Mouse (Mus musculus) thymus, postnatal 25 days (tissue): ENCODE results near the gene 4930518I15Rik.
"Not testable (repeated sequence)": the region's sequence is repeated elsewhere in the genome, so short reads cannot be mapped to it uniquely, and the experiment has no call there.

Experiments used
- DNase-seq: peaks from one replicate; pipeline ENCODE4 v3.0.0; 2022

The 4930518I15Rik gene

DNA sequence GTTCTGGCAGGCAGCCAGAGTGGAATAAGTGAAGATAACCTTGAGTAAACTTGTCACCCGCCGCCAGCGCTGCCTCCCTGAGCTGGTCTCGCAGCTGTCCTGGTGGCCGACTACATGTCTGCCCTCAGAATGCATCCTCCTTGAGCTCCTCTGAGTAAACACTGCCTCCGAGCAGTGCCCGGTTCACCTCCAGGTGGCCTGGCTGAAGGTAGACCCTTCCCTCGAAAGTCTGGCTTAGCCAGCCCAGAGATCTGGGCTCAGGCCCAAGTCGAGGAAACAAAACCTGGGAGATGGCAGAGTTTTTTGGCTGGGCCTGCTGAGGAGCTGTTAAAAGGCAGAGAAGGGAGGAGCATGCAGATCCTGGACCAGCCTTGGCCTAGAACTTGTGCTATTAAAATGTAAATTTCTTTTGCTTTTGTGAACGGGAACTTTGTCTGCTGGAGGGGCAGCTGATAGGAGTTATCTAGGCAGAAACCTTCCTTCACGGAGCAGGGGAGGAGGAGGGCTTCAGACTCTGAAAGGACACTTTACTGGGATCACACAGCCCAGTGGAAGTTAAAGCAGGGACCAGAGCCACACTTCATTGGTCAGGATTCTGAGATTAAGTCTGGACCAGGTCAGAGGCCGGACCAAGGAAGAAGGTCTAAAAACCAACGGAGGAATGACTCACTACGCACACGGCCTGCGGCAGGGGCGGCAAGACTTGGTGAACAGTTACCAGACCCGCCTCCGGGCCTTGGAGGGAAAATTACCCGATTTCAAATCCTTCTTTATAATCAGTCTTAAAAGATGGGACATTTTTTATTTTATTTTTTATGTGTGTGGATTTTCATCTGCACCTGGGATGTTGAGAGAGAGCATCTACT is 15.7 kb downstream of the 4930518I15Rik start:
- peak; percentile 38 for DNase-seq

DNA sequence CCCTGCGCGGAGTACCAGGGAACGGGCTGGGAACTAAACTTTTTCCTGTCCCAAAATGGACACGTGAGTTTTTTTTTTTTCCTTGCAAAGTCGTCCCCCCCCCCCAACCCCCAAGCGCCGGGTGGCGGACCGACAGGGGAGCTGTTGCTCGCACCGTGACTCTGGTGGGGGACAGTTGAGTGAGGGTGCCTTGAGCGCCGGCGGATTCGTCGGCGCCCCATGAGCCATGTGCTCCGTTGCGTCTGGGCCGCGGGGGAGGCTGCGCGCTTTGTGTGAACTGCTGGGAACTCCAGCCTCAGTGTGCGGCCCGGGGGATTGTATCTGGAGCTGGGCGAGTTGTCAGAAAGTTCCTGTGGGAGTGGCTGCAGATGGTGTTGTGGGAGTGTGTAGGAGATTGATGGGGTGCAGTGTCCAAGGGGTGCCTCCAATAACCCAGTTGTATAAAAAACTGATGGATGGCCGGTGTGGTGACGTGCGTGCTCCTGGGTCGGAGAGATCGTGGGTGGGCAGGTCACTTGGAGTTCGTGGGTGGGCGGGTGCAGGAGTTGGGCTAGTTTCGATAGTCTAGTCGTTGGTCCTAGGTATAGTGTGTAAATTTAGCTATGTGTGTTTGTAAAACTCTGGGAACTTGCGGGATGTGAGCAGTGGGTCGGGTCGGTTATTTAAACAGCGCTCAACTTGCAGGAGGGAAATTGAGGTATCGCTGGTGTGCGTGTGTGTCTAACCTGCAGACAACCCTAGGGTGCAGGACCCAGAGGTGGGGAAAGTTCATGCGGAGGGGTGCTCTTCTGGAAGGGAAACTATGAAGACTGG is 16.5 kb downstream of the 4930518I15Rik start:
- DNase-seq: peak; percentile 64

DNA sequence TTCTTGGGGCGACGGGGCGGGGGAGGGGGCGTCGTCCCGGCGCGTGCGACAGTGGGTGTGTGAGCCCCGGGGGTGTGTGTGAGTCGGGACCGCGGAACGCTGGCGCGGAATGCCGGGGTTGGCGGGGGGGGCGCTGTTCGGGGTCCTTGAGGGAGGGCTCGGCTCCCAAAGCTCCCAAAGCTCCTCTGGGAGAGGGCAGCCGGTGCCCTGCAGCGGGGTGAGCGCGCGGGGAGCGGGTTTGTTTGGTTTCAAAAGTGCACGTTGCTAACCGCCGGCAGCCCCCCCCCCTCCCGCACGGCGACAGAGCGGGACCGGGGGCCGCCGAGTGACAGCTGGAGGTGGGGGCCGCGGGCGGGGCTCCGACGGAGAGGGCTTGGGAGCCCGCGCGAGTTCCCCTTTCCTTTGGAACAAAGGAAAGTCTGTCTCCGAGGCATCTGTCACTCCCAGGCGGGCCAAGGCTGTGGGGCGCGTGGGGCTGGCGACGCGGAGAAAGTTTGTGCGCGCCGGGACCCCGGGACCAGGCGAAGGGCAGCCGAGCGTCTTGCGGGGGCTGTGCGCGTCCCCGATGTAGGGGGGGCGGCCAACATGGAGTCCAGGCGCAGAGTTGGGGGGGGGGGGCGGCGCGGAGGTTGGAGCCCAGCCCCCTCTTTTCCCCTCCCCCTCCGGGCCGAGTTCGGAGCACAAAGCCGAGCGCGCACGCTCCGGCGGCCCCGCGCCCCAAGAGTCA is 17.3 kb downstream of the 4930518I15Rik start:
- DNase-seq: peak; percentile 60

DNA sequence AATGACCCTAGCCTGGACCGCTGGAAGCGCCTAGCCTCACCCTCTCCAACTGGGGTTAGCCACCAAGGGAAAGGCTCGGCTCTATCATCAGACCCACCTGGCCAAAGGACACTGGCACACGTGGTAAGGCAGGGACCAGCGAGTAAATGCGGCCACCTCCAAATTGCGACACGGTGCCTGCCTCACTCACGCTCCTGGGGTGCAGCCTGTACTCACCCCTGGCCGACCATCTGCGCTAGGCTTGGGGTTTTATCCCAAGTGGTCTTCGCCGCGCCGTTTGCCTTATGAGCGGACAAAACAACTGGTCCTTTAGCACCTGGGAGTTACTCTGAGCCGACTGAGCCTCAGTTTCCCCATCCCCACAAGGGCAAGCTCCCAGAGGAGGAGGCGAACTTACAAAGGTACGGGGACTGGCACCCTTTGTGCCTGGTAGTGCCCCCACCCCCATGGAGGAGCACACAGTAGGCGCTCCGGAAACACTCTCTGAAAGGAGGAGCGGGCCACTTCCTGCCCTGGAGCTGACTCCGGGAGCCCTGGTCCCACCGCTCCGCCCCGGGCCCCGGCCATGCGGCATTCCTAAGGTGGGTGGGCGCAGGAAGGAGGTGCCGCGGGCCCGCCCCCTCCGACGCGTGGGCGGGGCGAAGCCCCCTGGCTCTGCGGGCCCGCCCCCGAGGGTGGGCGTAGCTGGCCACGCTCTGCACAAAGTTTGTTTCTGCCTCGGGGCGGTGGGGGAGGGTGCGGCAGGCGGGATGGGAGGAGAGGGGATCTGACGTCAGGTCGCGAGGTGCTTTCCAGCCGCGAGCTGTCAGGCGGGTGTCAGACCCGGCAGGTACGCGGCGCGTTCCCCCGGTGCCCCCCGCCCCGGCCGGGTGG is 18.2 kb downstream of the 4930518I15Rik start, which contains the start of gene Tgif2:
TSS of gene Tgif2 (plus strand) at position 689 of the 873 bp plus-strand sequence.
- peak; percentile 90 for DNase-seq

DNA sequence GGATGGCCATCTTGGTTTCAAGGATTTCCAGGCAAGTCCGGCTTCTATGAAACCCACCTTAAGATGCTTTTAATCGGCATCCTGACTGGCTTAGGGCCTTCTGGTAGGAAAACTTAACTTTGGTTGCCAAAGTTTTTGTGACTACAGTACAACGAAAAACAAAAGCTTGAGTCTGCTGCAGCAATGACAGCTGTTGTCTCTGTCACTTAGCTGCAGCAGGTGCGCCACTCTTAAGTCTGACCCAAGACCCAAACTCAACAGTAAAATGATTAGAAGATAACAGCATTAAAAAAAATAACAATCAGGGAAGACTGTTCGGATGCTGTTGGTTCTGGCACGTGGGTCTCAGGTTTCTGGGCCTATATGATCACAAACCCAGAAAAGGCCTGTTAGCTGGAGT is 18.9 kb downstream of the 4930518I15Rik start:
- DNase-seq: no peak

DNA sequence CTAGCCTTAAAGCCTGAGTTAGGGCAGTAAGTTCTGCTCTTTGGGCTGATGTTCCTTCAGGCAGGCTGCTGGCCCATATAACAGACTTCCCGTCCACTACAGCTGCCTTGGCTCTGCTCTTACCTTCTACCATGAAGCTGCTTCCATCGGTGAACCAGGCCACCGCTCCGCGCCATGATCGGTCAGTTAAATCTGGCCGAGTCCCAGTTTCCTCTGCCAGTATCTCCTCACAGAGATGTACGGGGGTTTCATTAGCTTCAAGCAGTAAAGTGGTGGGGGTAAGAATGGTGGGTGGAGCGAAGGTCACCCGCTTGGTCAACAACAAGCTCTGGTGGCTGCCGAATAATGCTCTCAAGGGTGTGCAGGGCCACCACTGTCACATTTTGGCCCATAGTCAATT is 23.4 kb downstream of the 4930518I15Rik start:
- DNase-seq: no peak

DNA sequence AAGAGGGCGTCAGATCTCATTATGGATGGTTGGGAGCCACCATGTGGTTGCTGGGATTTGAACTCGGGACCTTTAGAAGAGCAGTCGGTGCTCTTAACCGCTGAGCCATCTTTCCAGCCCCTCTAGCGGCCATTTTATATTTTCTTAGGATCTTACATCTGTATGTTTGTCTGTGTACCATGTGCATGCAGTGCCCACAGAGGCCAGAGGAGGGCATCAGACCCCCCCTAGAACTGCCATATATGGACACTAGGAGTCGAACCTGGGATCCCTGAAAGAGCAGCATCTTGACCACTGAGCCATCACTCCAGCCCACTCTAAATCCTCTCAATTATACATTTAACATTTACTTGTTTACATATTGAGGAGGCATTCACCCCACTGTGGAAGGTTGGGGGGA is 32.6 kb downstream of the 4930518I15Rik start:
- DNase-seq: not testable (repeated sequence)

DNA sequence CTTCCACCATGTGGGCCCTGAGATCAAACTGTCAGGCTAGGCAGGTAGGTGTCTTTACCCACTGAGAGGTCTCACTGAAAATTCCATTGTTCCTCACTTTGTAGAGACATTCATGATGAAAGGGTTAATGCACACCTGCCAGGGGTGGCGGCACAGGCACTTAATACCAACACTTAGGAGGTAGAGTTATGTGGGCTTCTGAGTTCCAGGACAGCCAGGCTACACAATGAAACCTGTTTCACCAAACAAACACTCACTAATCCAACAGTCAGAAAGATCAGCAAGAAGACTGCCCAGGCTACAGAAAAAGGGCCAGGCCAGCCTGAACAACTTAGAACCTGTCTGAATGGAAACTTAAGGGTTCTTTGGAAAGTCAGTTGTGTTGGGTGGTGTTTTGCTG is 41.6 kb downstream of the 4930518I15Rik start:
- DNase-seq: no peak

DNA sequence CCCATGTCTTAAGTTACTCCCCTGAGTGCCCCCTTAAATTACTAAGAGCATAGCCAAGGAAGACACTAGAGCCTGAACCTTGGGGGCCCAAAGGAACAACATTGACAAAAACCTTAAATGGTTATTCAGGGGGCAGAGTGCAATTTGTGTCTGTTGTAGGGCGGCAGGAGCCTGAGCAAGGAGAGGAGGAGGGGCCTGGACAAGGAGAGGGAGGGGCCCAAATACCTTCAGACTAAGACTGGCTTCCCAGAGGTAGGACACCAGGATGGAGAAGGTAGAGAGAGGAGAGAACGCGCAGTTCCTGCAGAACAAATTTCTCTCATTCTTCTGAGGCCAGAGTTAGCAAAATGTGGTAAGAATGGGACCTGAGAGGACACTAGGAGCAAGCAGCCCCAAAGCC is 42.3 kb downstream of the 4930518I15Rik start:
- DNase-seq: no peak

DNA sequence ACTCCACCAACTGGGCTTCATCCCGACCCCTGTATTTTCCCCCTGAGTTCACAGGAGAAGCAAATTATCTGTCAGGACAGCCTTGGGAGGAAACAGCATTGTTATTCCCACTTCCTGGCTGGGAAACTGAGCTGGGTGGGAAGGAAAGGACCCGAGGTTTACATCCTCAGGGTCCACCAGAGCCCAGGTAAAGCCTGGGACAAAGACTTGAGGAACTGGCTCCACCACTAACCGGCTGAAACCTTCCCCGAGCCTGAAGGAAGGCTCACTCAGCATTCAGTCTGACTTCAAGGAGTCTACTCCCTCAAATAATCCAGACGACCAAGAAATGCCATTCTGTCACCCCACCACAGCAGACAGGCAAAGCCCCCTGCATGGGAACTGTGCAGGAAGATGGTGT is 42.9 kb downstream of the 4930518I15Rik start:
- DNase-seq: no peak

DNA sequence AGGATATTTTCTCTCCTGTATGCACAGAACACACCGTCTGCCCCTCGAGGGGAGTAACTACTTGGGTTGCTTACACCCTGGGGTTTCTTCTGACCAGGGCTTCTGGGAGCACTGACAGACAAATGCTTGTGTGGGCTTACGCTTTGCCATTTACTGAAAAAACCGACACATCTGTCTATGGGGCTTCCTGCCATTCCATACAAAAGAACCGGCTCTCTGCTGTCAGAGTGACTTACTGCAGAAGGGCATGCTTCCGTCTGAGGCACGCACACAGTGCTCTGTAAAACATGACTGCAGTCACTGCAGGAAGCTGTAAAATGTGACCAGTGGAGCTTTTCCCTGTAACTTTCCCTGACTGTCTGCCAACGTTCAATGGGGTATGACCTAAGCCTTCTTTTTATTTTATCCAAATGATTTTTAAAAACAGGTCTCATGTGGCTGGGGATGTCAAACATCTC is 43.4 kb downstream of the 4930518I15Rik start:
- DNase-seq: no peak

DNA sequence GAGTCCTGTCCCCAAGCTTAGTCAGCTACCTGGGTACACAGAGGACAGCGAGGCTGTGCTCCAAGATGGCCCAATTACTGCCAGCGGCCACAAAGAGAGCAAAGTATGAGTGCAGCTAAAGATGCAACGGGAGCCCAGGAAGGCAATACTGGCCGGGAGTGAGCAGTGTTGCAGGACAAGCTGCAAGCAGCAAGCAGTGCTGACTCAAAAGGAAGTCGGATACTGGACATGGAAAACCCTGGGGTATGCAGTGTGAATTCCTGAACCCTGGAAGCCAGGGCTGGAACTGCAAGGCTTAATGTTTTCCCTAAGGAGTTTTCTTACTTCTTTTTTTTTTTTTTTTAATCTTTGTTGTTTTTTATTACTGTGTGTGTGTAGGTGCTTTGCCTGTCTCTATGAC is 46.2 kb downstream of the 4930518I15Rik start:
- DNase-seq: no peak

DNA sequence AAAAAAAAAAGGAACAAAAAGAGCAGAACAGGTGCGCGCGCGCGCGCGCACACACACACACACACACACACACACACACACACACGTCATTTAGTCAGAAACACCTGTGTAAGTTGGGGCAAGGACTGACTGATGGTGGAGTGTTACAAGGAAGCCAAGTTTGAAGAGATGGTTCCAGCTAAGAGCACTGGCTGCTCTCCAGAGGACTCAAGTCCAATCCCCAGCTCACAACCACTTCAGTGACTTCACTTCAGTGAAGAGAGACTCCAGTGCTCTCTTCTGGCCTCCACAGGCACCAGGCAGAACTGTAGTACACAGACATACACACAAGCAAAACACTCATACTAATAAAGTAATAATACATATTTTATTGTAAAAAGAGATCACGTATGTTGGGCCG is 47.0 kb downstream of the 4930518I15Rik start:
- DNase-seq: no peak

DNA sequence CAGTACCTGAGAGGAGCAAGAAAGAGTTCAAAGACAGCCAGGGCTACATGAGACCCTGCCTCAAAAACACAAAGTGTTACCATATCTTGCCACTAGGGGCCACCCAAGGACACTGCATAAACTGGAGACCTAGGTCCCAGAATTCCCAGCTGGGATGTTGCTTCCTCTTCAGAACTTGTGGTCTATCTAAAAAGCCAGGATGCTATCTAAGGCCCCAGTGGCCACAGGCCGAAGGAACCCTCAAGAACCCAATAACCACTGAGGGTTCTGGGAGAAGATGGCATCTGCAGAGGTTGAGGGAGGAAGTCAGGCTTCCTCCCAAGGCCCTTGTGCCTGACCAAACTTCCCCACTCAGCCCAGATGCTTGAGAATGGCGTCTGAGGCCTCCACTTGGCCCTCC is 48.2 kb downstream of the 4930518I15Rik start:
- DNase-seq: peak; percentile 71

DNA sequence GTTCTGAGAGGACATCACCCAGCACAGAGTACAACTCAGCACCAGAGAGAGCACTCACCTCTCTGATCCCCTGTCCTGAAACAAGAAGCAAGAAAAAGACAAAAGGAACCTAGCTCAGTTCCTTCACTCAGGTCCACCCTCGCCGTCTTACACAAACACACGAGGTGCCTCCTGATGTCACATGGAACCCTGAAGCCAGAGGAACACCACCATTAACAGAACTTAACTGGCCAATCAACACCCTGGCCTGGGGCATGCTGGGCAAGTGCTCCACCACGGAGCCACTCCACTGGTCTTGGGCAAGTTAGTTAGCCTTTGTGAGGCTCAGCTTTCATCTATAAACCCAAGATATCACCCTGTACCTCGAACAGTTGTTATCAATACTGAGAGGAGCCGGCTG is 50.9 kb downstream of the 4930518I15Rik start:
- DNase-seq: no peak
